Mouse (Mus musculus) lung, adult 10 weeks (tissue): ENCODE results near the gene Scn7a. TPM values are rescaled to one million over a fixed set of nuclear protein-coding genes. Genes with fewer than 3 reads are reported as not detected.

Source experiments
- polyA plus RNA-seq: library from polyadenylated mRNA; stranded (reverse); fragments of 350-450 nt; fragmentation: Illumina TruSeq; extraction: RNeasy Lipid Tissue Mini Kit (QIAGEN cat#74804); gene quantifications from one replicate; pipeline ENCODE4 v1.2.3, GENCODE M21; 2014; ENCODE audit warnings: low read depth, low replicate concordance; ENCODE audit not compliant: insufficient read depth

Scn7a gene
- 43.6 TPM for polyA plus RNA-seq

GRCm38 (mm10) chr2:66784765-66785164 lies at the start of gene Scn7a:
Scn7a (minus strand) TSS chr2:66784914.

GRCm38 (mm10) chr2:66634580-66635359 lies 149.9 kb downstream of the Scn7a start, which contains the start of gene Scn9a:
Scn9a (minus strand) TSS chr2:66634962.

Other genes with a start within 250 kb of the Scn7a start
- not detected for gene Scn9a, start 150.0 kb downstream of the Scn7a start, polyA plus RNA-seq